Mouse (Mus musculus): ENCODE data around the gene Ttl. TPM values are rescaled to one million over a fixed set of nuclear protein-coding genes. Genes with fewer than 3 reads are reported as not detected.

The Ttl gene
- polyA plus RNA-seq, 1 experiment from 2014 or later, result 11.5 TPM

GRCm38 (mm10) chr2:129070296-129070695, 4.6 kb downstream of the Ttl start:
- H3K4me1 ChIP-seq (ENCODE audit: control insufficient read depth, insufficient read depth, low read length), result peaks cover 9% of the 10 kb centered on the region
- H3K27ac ChIP-seq (ENCODE audit: low read depth, low read length), result no peak overlapping the region
- no peak overlapping the region for H3K4me3 ChIP-seq (ENCODE audit: low read depth, low read length)
- no peak overlapping the region for H3K4me2 ChIP-seq
- no peaks in the 10 kb centered on the region for H3K36me3 ChIP-seq (ENCODE audit: control insufficient read depth, insufficient read depth, low read length)
- H3K9ac ChIP-seq (ENCODE audit: low read length), result no peak overlapping the region
- WGBS, result 92% methylated on average over 3 of the region's 3 CpGs
- ATAC-seq (ENCODE audit: low FRiP score) (no peak), DNase-seq (ENCODE audit: low spot score, missing footprints) (no peak)
- H3K27me3 ChIP-seq (ENCODE audit: control insufficient read depth, insufficient read depth, low read length), result no peaks in the 10 kb centered on the region
- no peaks in the 10 kb centered on the region for H3K9me3 ChIP-seq (ENCODE audit: control insufficient read depth, low read length)

- H3K27ac ChIP-seq (ENCODE audit: low read depth, low read length), result no peak overlapping the region
- ATAC-seq (ENCODE audit: low FRiP score) (no peak), DNase-seq (ENCODE audit: low spot score, missing footprints) (peak; percentile 78)
- no peak overlapping the region for H3K4me3 ChIP-seq (ENCODE audit: low read depth, low read length)
- no peak overlapping the region for H3K4me2 ChIP-seq
- 84% methylated on average over 3 of the region's 3 CpGs for WGBS
- H3K36me3 ChIP-seq (ENCODE audit: control insufficient read depth, insufficient read depth, low read length), result 0 out of 2 replicates have a peak, but pooled peaks cover 2% of the 10 kb centered on the region
- no peaks in the 10 kb centered on the region for H3K4me1 ChIP-seq (ENCODE audit: control insufficient read depth, insufficient read depth, low read length)
- H3K27me3 ChIP-seq (ENCODE audit: control insufficient read depth, insufficient read depth, low read length), result no peaks in the 10 kb centered on the region
- H3K9me3 ChIP-seq (ENCODE audit: control insufficient read depth, low read length), result no peaks in the 10 kb centered on the region
- no peak overlapping the region for H3K9ac ChIP-seq (ENCODE audit: low read length)
Measured at GRCm38 (mm10) chr2:129078313-129078712, 12.6 kb downstream of the Ttl start.

- Histone ChIP-seq H3K9me3 (ENCODE audit: control insufficient read depth, low read length) (no peaks in the 10 kb centered on the region), H3K4me1 (ENCODE audit: control insufficient read depth, insufficient read depth, low read length) (no peaks in the 10 kb centered on the region), H3K9ac (ENCODE audit: low read length) (no peak overlapping the region), H3K27ac (ENCODE audit: low read depth, low read length) (no peak overlapping the region), H3K36me3 (ENCODE audit: control insufficient read depth, insufficient read depth, low read length) (0 out of 2 replicates have a peak, but pooled peaks cover 2% of the 10 kb centered on the region), H3K4me2 (no peak overlapping the region), H3K4me3 (ENCODE audit: low read depth, low read length) (no peak overlapping the region), H3K27me3 (ENCODE audit: control insufficient read depth, insufficient read depth, low read length) (no peaks in the 10 kb centered on the region)
- ATAC-seq (ENCODE audit: low FRiP score), result no peak
- DNase-seq (ENCODE audit: low spot score, missing footprints), result peak; percentile 54
- WGBS, result 83% methylated on average over 2 of the region's 2 CpGs
Measured at GRCm38 (mm10) chr2:129079194-129079593, 13.5 kb downstream of the Ttl start.

- no peak overlapping the region for H3K4me3 ChIP-seq (ENCODE audit: low read depth, low read length)
- H3K36me3 ChIP-seq (ENCODE audit: control insufficient read depth, insufficient read depth, low read length), result 0 out of 2 replicates have a peak, but pooled peaks cover 4% of the 10 kb centered on the region
- H3K9me3 ChIP-seq (ENCODE audit: control insufficient read depth, low read length), result no peaks in the 10 kb centered on the region
- no peak overlapping the region for H3K4me2 ChIP-seq
- DNase-seq (ENCODE audit: low spot score, missing footprints) (no peak), ATAC-seq (ENCODE audit: low FRiP score) (no peak)
- H3K9ac ChIP-seq (ENCODE audit: low read length), result no peak overlapping the region
- no peak overlapping the region for H3K27ac ChIP-seq (ENCODE audit: low read depth, low read length)
- no peaks in the 10 kb centered on the region for H3K4me1 ChIP-seq (ENCODE audit: control insufficient read depth, insufficient read depth, low read length)
- WGBS, result 75% methylated on average over 13 of the region's 13 CpGs
- no peaks in the 10 kb centered on the region for H3K27me3 ChIP-seq (ENCODE audit: control insufficient read depth, insufficient read depth, low read length)
Measured at GRCm38 (mm10) chr2:129081097-129081496, 15.4 kb downstream of the Ttl start.

- Histone ChIP-seq H3K9ac (ENCODE audit: low read length) (no peak overlapping the region), H3K27me3 (ENCODE audit: control insufficient read depth, insufficient read depth, low read length) (no peaks in the 10 kb centered on the region), H3K27ac (ENCODE audit: low read depth, low read length) (no peak overlapping the region), H3K4me2 (no peak overlapping the region), H3K9me3 (ENCODE audit: control insufficient read depth, low read length) (no peaks in the 10 kb centered on the region), H3K36me3 (ENCODE audit: control insufficient read depth, insufficient read depth, low read length) (peaks cover 5% of the 10 kb centered on the region; the same call in 1 of the 2 replicates), H3K4me1 (ENCODE audit: control insufficient read depth, insufficient read depth, low read length) (no peaks in the 10 kb centered on the region), H3K4me3 (ENCODE audit: low read depth, low read length) (no peak overlapping the region)
- ATAC-seq (ENCODE audit: low FRiP score) (no peak), DNase-seq (ENCODE audit: low spot score, missing footprints) (no peak)
- WGBS, result 90% methylated on average over 5 of the region's 5 CpGs
Measured at GRCm38 (mm10) chr2:129083514-129083913, 17.8 kb downstream of the Ttl start.

- H3K36me3 ChIP-seq (ENCODE audit: control insufficient read depth, insufficient read depth, low read length), result peaks cover 5% of the 10 kb centered on the region; the same call in 1 of the 2 replicates
- H3K4me2 ChIP-seq, result no peak overlapping the region
- no peaks in the 10 kb centered on the region for H3K27me3 ChIP-seq (ENCODE audit: control insufficient read depth, insufficient read depth, low read length)
- no peaks in the 10 kb centered on the region for H3K9me3 ChIP-seq (ENCODE audit: control insufficient read depth, low read length)
- ATAC-seq (ENCODE audit: low FRiP score) (no peak), DNase-seq (ENCODE audit: low spot score, missing footprints) (peak; percentile 94)
- no peak overlapping the region for H3K4me3 ChIP-seq (ENCODE audit: low read depth, low read length)
- no peak overlapping the region for H3K27ac ChIP-seq (ENCODE audit: low read depth, low read length)
- H3K4me1 ChIP-seq (ENCODE audit: control insufficient read depth, insufficient read depth, low read length), result no peaks in the 10 kb centered on the region
- H3K9ac ChIP-seq (ENCODE audit: low read length), result no peak overlapping the region
- WGBS, result 55% methylated on average over 2 of the region's 2 CpGs
Measured at GRCm38 (mm10) chr2:129084959-129085358, 19.2 kb downstream of the Ttl start.

GRCm38 (mm10) chr2:129087520-129087919, 21.8 kb downstream of the Ttl start:
- Histone ChIP-seq H3K27me3 (ENCODE audit: control insufficient read depth, insufficient read depth, low read length) (no peaks in the 10 kb centered on the region), H3K4me3 (ENCODE audit: low read depth, low read length) (no peak overlapping the region), H3K4me2 (no peak overlapping the region), H3K27ac (ENCODE audit: low read depth, low read length) (no peak overlapping the region), H3K36me3 (ENCODE audit: control insufficient read depth, insufficient read depth, low read length) (peaks cover 5% of the 10 kb centered on the region; the same call in 1 of the 2 replicates), H3K9ac (ENCODE audit: low read length) (no peak overlapping the region), H3K4me1 (ENCODE audit: control insufficient read depth, insufficient read depth, low read length) (no peaks in the 10 kb centered on the region), H3K9me3 (ENCODE audit: control insufficient read depth, low read length) (no peaks in the 10 kb centered on the region)
- no peak for ATAC-seq (ENCODE audit: low FRiP score)
- 94% methylated on average over 1 of the region's 1 CpGs for WGBS
- no peak for DNase-seq (ENCODE audit: low spot score, missing footprints)

- Histone ChIP-seq H3K36me3 (ENCODE audit: control insufficient read depth, insufficient read depth, low read length) (peaks cover 5% of the 10 kb centered on the region; the same call in 1 of the 2 replicates), H3K4me2 (no peak overlapping the region), H3K9me3 (ENCODE audit: control insufficient read depth, low read length) (no peaks in the 10 kb centered on the region), H3K4me3 (ENCODE audit: low read depth, low read length) (no peak overlapping the region), H3K9ac (ENCODE audit: low read length) (no peak overlapping the region), H3K27ac (ENCODE audit: low read depth, low read length) (no peak overlapping the region), H3K27me3 (ENCODE audit: control insufficient read depth, insufficient read depth, low read length) (no peaks in the 10 kb centered on the region), H3K4me1 (ENCODE audit: control insufficient read depth, insufficient read depth, low read length) (no peaks in the 10 kb centered on the region)
- DNase-seq (ENCODE audit: low spot score, missing footprints) (no peak), ATAC-seq (ENCODE audit: low FRiP score) (no peak)
- 89% methylated on average over 4 of the region's 4 CpGs for WGBS
Measured at GRCm38 (mm10) chr2:129090370-129090769, 24.6 kb downstream of the Ttl start.

- WGBS, result 92% methylated on average over 12 of the region's 12 CpGs
- no peak overlapping the region for H3K4me3 ChIP-seq (ENCODE audit: low read depth, low read length)
- no peaks in the 10 kb centered on the region for H3K36me3 ChIP-seq (ENCODE audit: control insufficient read depth, insufficient read depth, low read length)
- H3K4me1 ChIP-seq (ENCODE audit: control insufficient read depth, insufficient read depth, low read length), result no peaks in the 10 kb centered on the region
- no peak for DNase-seq (ENCODE audit: low spot score, missing footprints)
- H3K4me2 ChIP-seq, result no peak overlapping the region
- no peaks in the 10 kb centered on the region for H3K27me3 ChIP-seq (ENCODE audit: control insufficient read depth, insufficient read depth, low read length)
- no peak overlapping the region for H3K9ac ChIP-seq (ENCODE audit: low read length)
- H3K27ac ChIP-seq (ENCODE audit: low read depth, low read length), result no peak overlapping the region
- no peaks in the 10 kb centered on the region for H3K9me3 ChIP-seq (ENCODE audit: control insufficient read depth, low read length)
- no peak for ATAC-seq (ENCODE audit: low FRiP score)
Measured at GRCm38 (mm10) chr2:129092810-129093209, 27.1 kb downstream of the Ttl start.
